Mouse (Mus musculus) layer of hippocampus, postnatal 14 days (tissue): ENCODE results near the gene Apaf1. TPM values are rescaled to one million over a fixed set of nuclear protein-coding genes. Genes with fewer than 3 reads are reported as not detected.

Experiments
- total RNA-seq, 2 experiments: library from RNA; stranded (reverse); gene quantifications; 2 replicates each; pipeline ENCODE4 v1.2.3; 2021

Gene Apaf1
- total RNA-seq, 2 experiments from 2014 or later = 12.5 to 13.4 TPM

Other genes with a start within 250 kb of the Apaf1 start
- 10 to 100 TPM; 14.7 to 14.9 TPM for gene Ikbip, start 170 bp upstream of the Apaf1 start, total RNA-seq
- 100 to 1,000 TPM; 567 to 579 TPM for gene Slc25a3, start 41.3 kb upstream of the Apaf1 start, total RNA-seq
- gene Tmpo, start 98.5 kb upstream of the Apaf1 start, total RNA-seq = 10 to 100 TPM; 29.6 to 38.5 TPM